Mouse (Mus musculus) left cerebral cortex, adult 8-10 months (tissue): ENCODE measurements around the gene Eif4a3. TPM values are rescaled to one million over a fixed set of nuclear protein-coding genes. Genes with fewer than 3 reads are reported as not detected.
"Not testable (repeated sequence)": the region's sequence is repeated elsewhere in the genome, so short reads cannot be mapped to it uniquely, and the experiment has no call there.

Source experiments
- DNase-seq, 2 experiments: peaks; one replicate each; pipeline ENCODE4 v3.0.0; 2022; ENCODE audit warnings: low spot score in 2 of 2
- total RNA-seq, 4 experiments: library from RNA; stranded (reverse); gene quantifications; 2 replicates each; pipeline ENCODE4 v1.2.4; 2022

Eif4a3 gene
- total RNA-seq, 4 experiments from 2014 or later: 79.6 to 92.5 (median 88.2) TPM

- no peak for DNase-seq
These were observed 972 bp downstream of the Eif4a3 start for GRCm38 (mm10) chr11:119298917-119299316.

- DNase-seq: no peak
These were observed 1.9 kb downstream of the Eif4a3 start for GRCm38 (mm10) chr11:119297996-119298395.

DNA sequence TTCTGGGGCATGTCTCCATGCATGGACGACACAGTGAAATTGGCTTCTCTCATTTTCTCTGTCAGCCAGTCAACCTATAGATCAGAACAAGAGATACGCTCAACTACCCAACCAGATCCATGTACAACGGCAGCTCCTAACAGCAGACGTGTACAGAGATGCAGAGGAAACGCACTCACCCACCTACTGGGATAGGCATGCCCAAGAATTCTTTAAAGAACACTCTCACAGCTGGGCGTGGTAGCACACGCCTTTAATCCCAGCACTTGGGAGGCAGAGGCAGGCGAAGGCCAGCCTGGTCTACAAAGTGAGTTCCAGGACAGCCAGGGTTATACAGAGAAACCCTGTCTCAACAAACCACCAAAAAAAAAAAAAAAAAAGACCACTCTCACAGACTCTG is 7.0 kb downstream of the Eif4a3 start:
- not testable (repeated sequence) for DNase-seq

DNA sequence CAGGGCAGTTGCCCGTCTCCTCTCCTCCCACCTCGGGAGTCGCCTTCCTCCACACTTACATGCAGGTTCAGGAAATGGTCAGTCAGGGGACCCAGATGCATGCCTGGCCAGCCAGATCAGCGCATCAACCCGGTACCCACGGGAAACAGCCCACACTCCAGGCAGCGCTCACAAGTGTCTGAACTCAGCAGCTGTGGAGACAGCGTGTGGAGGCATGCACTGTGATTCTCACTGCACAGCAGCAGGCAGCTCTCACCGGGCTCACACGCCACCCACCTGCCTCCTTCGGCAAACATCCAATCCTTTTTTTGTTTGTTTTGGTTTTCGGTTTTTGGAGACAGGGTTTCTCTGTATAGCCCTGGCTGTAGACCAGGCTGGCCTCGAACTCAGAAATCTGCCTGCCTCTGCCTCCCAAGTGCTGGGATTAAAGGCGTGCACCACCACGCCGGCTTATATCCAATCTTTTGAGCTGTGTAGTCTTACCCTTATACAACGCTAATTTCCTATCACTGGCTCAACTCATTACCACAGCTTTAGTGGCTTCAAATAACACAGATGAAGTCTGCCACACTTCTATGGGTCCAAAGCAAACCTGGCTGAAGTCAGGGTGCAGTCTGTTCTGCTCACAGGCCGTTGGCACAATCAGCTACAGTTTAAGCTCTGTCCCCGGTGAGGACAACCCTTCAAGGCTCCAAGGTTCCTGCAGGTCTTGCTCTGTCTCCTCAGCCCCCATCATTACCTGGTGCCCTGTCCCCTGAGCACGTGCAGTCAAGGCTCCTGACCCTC is 12.5 kb downstream of the Eif4a3 start:
- DNase-seq: no peak

GRCm38 (mm10) chr11:119285791-119286527 is 13.9 kb downstream of the Eif4a3 start:
- DNase-seq: no peak

DNA sequence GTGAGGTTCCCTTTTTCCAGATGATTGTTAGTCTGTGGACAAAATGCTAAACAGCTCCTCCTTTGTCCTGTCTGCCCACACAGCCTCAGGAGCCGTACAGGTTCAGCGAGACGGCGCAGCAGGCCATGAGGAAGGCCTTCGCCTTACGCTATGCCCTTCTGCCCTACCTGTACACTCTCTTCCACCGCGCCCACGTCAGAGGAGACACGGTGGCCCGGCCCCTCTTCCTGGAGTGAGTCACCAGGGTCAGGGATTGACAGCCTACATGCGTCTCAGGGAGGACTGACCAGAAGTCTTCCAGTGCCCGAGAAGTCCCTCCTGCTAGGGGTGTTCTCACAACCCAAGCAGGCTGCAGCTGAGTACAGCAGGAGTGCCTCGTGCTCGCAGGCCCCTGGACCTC is 18.9 kb downstream of the Eif4a3 start:
- no peak for DNase-seq

GRCm38 (mm10) chr11:119273186-119273930 is 26.5 kb downstream of the Eif4a3 start:
- no peak for DNase-seq

- DNase-seq: not testable (repeated sequence)
These were observed 27.4 kb downstream of the Eif4a3 start for GRCm38 (mm10) chr11:119272492-119272891.

DNA sequence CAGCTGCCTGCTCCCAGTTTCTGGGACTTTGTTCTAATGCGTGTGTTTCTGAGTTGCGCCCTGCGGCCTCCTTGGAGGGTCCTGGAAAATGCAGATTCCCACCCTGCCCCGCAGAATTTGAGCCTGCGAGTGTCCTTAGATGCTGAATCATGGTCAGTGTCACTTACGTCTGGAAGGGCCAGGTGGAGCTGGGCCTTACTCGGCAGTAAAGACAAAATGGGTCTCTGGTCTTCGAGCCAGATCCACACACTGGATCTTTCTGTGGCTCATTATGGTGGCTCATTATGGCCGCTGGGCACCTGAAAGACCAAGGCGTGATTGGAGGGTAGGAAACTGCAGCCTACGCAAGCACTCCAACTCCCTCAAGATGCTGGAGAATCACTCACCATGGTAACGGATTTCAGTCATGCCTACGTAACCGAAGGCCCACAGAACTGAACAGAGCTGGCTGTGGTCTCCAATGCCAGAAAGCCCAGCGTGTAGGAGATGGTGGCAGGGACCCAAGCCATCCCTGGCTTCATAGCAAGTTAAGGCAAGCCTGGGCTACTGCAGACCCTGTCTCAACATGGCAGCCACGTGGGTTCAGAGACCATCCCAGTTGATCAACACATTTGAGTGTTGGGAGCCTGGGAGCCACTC is 31.2 kb downstream of the Eif4a3 start:
- DNase-seq: peak; percentile 44 to 79

DNA sequence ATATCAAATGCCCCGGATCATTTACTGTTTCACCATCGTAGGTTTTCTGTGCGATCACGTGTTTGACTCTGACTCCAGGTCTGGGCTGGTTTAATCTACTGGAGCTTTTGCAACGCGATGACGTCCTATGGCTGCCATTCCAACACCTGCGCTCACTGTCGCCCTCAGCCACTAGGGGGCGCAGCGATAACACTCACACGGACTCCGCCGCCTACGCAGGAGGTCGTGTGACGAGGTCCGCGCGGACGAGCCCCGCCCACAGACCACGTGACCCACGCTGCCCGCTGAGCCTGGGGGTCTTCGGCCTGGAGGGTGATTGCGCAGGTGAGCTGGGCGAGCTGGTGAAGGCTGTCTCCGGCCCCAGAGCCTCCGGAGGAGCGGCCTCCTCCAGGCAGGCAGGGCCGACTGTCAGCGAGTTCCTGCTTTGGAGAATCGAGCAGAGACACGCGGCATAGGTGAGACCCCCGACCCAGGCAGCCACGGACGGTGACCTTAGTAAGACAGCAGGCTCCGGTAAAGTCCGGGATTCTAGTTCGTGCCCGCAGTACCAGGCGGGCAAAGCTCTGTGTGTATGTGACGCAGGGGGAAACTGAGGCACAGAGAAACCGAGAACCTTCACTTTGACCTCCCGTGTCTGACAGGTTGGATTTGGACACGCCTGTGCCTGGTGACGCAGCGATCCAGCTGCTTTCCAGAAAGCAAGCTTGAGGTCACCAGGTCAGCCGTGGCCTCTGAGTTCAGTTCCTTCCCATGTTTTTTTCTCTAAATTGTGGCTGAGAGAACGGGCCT is 31.9 kb downstream of the Eif4a3 start, which contains the start of gene Gaa:
Gene Gaa (plus strand): TSS at position 120 of the 789 bp plus-strand sequence.
- peak; percentile 95 for DNase-seq

- DNase-seq: peak in 1 of 2 experiments; percentile 52
These were observed 32.6 kb downstream of the Eif4a3 start for GRCm38 (mm10) chr11:119267241-119267674.

GRCm38 (mm10) chr11:119265811-119266210 is 34.1 kb downstream of the Eif4a3 start:
- no peak for DNase-seq

- no peak for DNase-seq
These were observed 35.5 kb downstream of the Eif4a3 start for GRCm38 (mm10) chr11:119264413-119264812.

GRCm38 (mm10) chr11:119259977-119260376 is 39.9 kb downstream of the Eif4a3 start:
- DNase-seq: no peak

GRCm38 (mm10) chr11:119258572-119259322 is 41.1 kb downstream of the Eif4a3 start:
- peak; percentile 53 to 67 for DNase-seq

DNA sequence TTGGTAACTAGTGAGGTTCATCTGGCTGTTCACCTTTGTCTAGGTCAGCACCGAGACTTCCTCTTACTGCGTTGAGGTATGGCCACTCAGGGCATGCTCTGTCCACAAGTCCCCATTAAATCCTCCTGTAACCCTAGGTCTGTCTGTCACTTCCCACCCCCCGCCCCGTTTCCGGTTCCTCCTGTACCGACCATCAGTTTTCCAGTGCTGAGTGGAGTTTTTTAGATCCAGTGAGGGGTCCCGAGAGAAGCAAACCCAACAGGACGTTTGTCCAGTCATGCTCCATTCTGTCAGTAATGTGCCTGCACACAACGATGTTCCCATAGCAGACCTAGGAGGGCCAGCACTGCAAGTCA is 41.7 kb downstream of the Eif4a3 start:
- no peak for DNase-seq

DNA sequence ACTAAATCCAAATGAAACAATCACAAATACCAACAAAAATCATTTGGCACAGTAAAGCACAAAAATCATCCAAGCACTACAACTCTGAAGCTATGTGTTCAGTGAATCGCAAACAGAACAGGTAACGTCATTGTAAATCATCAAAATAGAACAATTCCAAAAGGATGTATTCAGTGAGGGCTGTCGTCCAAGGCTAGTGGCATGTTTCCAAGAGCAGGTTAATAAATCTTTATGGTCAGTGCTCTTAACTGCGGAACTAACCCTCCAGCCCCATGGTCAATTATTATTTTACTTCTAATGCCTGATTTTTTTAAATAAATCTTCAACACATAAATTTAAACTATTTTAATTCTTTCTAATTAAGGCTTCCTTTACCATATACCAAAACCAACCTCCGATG is 43.3 kb downstream of the Eif4a3 start:
- not testable (repeated sequence) for DNase-seq

GRCm38 (mm10) chr11:119252854-119253541 is 46.9 kb downstream of the Eif4a3 start:
- no peak for DNase-seq

DNA sequence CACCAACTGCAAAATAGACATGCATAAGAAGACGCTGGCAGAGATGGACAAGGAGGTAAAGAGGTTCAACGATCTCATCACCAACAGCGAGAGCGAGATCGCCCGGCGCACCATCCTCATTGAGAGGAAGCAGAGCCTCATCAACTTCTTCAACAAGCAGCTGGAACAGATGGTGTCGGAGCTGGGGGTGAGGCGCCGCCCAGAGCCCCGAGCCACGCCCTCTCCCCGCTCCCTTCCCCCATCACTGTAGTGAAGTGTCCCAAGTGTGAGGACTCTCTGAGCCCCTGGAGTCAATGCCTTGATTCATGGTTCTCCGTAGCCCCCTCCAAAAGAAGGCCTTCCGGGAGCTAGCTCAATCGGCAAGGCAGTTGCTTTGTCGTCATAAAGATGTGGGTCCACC is 48.9 kb downstream of the Eif4a3 start:
- no peak for DNase-seq
